Mouse (Mus musculus): Measurements from ENCODE around the gene Tom1l2. TPM values are rescaled to one million over a fixed set of nuclear protein-coding genes. Genes with fewer than 3 reads are reported as not detected.

Tom1l2 gene
- polyA plus RNA-seq, 1 experiment, result 180 TPM

DNA sequence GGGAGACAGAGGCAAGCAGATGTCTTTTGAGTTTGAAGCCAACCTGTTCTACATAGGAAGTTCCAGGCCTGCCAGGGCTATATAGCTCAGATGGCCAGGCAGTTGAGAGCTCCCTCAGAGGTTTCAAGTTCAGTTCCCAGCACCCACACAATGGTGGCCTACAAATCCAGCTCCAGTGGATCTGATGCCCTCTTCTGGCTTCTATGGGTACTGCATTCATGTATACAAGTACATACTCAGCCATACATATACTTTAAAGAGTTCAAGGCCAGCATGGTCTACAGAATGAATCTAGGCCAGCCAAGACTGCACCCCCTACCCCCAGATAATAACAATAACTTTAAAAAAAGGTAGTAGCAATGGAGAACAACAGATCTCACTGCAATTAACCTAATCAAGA lies 157.6 kb downstream of the Tom1l2 start:
- H3K4me1 ChIP-seq (ENCODE audit: control insufficient read depth, insufficient read depth, low read length), result peaks cover 9% of the 10 kb centered on the region
- DNase-seq, result no peak
- no peaks in the 10 kb centered on the region for H3K27me3 ChIP-seq (ENCODE audit: control insufficient read depth, insufficient read depth, low read length)
- H3K27ac ChIP-seq (ENCODE audit: insufficient read depth, low read length), result no peak overlapping the region
- TF ChIP-seq POLR2A (IDR thresholded peaks at IDR 0.05; ENCODE audit: borderline replicate concordance, insufficient read depth, low read length) (no peak), CTCF (IDR thresholded peaks at IDR 0.05; ENCODE audit: borderline replicate concordance, insufficient read depth, low read depth, low read length) (peak; percentile 26; the same call in 1 of the 2 replicates)
- H3K4me3 ChIP-seq (replicated peaks; ENCODE audit: insufficient read depth, low read depth, low read length), result no peak overlapping the region

DNA sequence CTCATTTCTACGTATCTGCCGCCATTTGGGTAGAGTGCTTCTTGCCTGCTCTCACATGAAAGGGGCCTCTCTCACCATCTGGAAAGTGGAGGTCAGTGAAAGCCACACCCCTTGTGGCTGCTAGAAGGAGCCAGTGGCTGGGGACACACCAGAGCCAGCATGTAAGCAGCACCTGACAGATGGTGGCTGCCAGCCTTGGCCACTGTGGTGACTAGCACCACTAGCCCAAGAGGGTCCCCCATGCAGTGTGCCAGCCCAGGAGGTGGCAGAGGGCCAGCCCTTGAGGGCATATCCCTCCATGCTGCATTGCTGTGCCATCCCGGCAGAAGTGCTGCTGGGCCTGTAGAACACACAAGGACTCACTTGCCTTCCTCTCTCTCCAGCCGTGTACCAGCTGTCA lies 159.1 kb downstream of the Tom1l2 start:
- TF ChIP-seq POLR2A (IDR thresholded peaks at IDR 0.05; ENCODE audit: borderline replicate concordance, insufficient read depth, low read length), result no peak
- no peak for TF ChIP-seq CTCF (IDR thresholded peaks at IDR 0.05; ENCODE audit: borderline replicate concordance, insufficient read depth, low read depth, low read length)
- Histone ChIP-seq H3K4me3 (replicated peaks; ENCODE audit: insufficient read depth, low read depth, low read length) (no peak overlapping the region), H3K27ac (ENCODE audit: insufficient read depth, low read length) (no peak overlapping the region), H3K4me1 (ENCODE audit: control insufficient read depth, insufficient read depth, low read length) (peaks cover 9% of the 10 kb centered on the region), H3K27me3 (ENCODE audit: control insufficient read depth, insufficient read depth, low read length) (no peaks in the 10 kb centered on the region)
- WGBS, result 51% methylated on average over 4 of the region's 4 CpGs
- peak in 1 of 2 experiments; percentile 41 for DNase-seq

DNA sequence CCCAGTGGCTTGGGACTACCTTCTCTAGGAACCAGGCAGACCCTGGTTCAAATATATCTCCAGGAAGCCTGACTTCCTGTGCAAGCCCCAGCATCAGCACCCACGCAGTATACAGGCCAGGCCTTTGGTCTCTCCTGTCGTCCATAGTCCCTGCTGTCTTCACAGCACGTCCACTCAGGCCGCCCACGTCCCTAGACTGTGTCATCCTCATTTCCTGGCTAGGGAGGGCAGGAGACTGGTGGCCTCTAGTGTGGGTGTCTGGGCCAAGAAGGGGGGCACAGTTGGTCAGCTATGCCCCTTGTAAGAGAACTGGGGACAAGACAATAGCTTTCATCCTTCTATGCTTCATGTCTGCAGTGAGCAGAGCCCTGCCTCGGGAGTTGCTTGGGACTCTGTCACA lies 160.2 kb downstream of the Tom1l2 start:
- WGBS, result 62% methylated on average over 6 of the region's 6 CpGs
- Histone ChIP-seq H3K27ac (ENCODE audit: insufficient read depth, low read length) (no peak overlapping the region), H3K27me3 (ENCODE audit: control insufficient read depth, insufficient read depth, low read length) (no peaks in the 10 kb centered on the region), H3K4me1 (ENCODE audit: control insufficient read depth, insufficient read depth, low read length) (peaks cover 16% of the 10 kb centered on the region), H3K4me3 (replicated peaks; ENCODE audit: insufficient read depth, low read depth, low read length) (no peak overlapping the region)
- DNase-seq, result no peak
- TF ChIP-seq POLR2A (IDR thresholded peaks at IDR 0.05; ENCODE audit: borderline replicate concordance, insufficient read depth, low read length), result no peak
- TF ChIP-seq CTCF (IDR thresholded peaks at IDR 0.05; ENCODE audit: borderline replicate concordance, insufficient read depth, low read depth, low read length), result no peak

DNA sequence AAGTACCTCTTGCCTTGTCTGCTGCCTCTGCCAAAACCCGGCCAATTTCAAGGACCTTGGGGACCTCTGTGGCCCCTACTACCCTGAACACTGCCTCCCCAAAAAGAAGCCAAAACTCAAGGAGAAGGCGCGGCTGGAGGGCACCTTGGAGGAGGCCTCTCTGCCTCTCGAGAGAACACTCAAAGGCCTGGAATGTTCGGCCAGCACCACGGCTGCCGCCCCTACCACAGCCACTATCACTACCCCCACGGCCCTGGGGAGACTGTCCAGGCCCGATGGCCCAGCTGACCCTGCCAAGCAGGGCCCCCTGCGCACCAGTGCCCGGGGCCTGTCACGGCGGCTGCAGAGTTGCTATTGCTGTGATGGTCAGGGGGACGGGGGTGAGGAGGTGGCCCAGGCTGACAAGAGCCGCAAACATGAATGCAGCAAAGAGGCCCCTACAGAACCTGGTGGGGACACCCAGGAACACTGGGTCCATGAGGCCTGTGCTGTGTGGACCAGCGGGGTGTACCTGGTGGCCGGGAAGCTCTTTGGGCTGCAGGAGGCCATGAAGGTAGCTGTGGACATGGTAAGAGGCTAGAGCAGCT lies 162.6 kb downstream of the Tom1l2 start:
- H3K27me3 ChIP-seq (ENCODE audit: control insufficient read depth, insufficient read depth, low read length), result no peaks in the 10 kb centered on the region
- no peak for TF ChIP-seq POLR2A (IDR thresholded peaks at IDR 0.05; ENCODE audit: borderline replicate concordance, insufficient read depth, low read length)
- H3K4me3 ChIP-seq (replicated peaks; ENCODE audit: insufficient read depth, low read depth, low read length), result no peak overlapping the region
- no peak for DNase-seq
- H3K27ac ChIP-seq (ENCODE audit: insufficient read depth, low read length), result no peak overlapping the region
- 76% methylated on average over 17 of the region's 17 CpGs for WGBS
- peaks cover 33% of the 10 kb centered on the region for H3K4me1 ChIP-seq (ENCODE audit: control insufficient read depth, insufficient read depth, low read length)

DNA sequence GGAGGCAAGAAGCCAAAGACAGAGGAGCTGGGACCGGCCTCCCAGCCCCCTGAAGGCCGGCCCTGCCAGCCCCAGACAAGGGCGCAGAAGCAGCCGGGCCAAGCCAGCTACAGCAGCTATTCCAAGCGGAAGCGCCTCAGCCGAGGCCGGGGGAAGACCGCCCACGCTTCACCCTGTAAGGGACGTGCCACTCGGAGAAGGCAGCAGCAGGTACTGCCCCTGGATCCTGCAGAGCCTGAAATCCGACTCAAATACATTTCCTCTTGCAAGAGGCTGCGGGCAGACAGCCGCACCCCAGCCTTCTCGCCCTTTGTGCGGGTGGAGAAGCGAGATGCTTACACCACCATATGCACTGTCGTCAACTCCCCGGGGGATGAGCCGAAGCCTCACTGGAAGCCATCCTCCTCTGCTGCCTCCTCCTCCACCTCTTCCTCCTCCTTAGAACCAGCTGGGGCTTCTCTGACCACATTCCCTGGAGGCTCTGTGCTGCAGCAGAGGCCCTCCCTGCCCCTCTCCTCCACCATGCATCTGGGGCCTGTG lies 163.1 kb downstream of the Tom1l2 start:
- Histone ChIP-seq H3K4me1 (ENCODE audit: control insufficient read depth, insufficient read depth, low read length) (peaks cover 39% of the 10 kb centered on the region), H3K27me3 (ENCODE audit: control insufficient read depth, insufficient read depth, low read length) (no peaks in the 10 kb centered on the region), H3K27ac (ENCODE audit: insufficient read depth, low read length) (no peak overlapping the region), H3K4me3 (replicated peaks; ENCODE audit: insufficient read depth, low read depth, low read length) (no peak overlapping the region)
- WGBS, result 62% methylated on average over 21 of the region's 21 CpGs
- no peak for TF ChIP-seq POLR2A (IDR thresholded peaks at IDR 0.05; ENCODE audit: borderline replicate concordance, insufficient read depth, low read length)
- TF ChIP-seq CTCF (IDR thresholded peaks at IDR 0.05; ENCODE audit: borderline replicate concordance, insufficient read depth, low read depth, low read length), result no peak
- no peak for DNase-seq

DNA sequence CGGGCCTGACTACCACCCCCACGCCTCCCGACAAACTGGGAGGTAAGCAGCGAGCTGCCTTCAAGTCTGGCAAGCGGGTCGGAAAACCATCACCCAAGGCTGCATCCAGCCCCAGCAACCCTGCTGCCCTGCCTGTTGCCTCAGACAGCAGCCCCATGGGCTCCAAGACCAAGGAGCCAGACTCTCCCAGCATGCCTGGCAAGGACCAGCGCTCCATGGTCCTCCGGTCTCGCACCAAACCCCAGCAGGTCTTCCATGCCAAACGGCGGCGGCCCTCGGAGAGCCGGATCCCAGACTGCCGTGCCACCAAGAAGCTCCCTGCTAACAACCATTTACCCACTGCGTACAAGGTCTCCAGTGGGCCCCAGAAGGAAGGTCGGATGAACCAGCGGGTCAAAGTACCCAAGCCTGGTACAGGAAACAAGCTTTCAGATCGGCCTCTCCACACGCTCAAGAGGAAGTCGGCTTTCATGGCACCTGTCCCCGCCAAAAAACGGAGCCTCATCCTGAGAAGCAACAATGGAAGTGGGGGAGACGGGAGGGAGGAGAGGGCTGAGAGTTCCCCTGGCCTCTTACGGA lies 164.3 kb downstream of the Tom1l2 start:
- TF ChIP-seq CTCF (IDR thresholded peaks at IDR 0.05; ENCODE audit: borderline replicate concordance, insufficient read depth, low read depth, low read length), result no peak
- TF ChIP-seq POLR2A (IDR thresholded peaks at IDR 0.05; ENCODE audit: borderline replicate concordance, insufficient read depth, low read length), result no peak
- no peaks in the 10 kb centered on the region for H3K27me3 ChIP-seq (ENCODE audit: control insufficient read depth, insufficient read depth, low read length)
- H3K27ac ChIP-seq (ENCODE audit: insufficient read depth, low read length), result no peak overlapping the region
- DNase-seq, result peak in 1 of 2 experiments; percentile 41
- peaks cover 45% of the 10 kb centered on the region for H3K4me1 ChIP-seq (ENCODE audit: control insufficient read depth, insufficient read depth, low read length)
- H3K4me3 ChIP-seq (replicated peaks; ENCODE audit: insufficient read depth, low read depth, low read length), result no peak overlapping the region
- 42% methylated on average over 25 of the region's 25 CpGs for WGBS

DNA sequence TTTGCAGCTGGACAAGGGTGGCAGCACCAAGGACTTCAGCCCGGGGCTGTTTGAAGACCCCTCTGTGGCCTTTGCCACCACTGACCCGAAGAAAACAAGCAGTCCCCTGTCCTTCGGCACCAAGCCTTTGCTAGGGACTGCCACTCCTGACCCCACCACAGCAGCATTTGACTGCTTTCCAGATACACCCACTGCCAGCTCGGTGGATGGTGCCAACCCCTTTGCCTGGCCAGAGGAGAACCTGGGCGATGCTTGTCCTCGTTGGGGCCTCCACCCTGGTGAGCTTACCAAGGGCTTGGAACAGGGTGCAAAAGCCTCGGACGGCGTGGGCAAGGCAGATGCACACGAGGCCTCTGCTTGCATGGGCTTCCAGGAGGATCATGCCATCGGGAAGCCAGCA lies 165.6 kb downstream of the Tom1l2 start:
- Histone ChIP-seq H3K4me1 (ENCODE audit: control insufficient read depth, insufficient read depth, low read length) (peaks cover 50% of the 10 kb centered on the region), H3K27ac (ENCODE audit: insufficient read depth, low read length) (no peak overlapping the region)
- no peak for TF ChIP-seq POLR2A (IDR thresholded peaks at IDR 0.05; ENCODE audit: borderline replicate concordance, insufficient read depth, low read length)
- no peak for TF ChIP-seq CTCF (IDR thresholded peaks at IDR 0.05; ENCODE audit: borderline replicate concordance, insufficient read depth, low read depth, low read length)

More for the DNA sequence above, 165.6 kb downstream of the Tom1l2 start:
- Histone ChIP-seq H3K27me3 (ENCODE audit: control insufficient read depth, insufficient read depth, low read length) (no peaks in the 10 kb centered on the region), H3K4me3 (replicated peaks; ENCODE audit: insufficient read depth, low read depth, low read length) (no peak overlapping the region)
- no peak for DNase-seq
- WGBS, result 58% methylated on average over 11 of the region's 11 CpGs
